Mouse (Mus musculus) sigmoid colon, adult 10 weeks (tissue): Measurements from ENCODE around the gene Arhgap31. TPM values are rescaled to one million over a fixed set of nuclear protein-coding genes. Genes with fewer than 3 reads are reported as not detected.

Source experiments
- polyA plus RNA-seq: library from polyadenylated mRNA; stranded (reverse); fragments of 350-450 nt; fragmentation: Illumina TruSeq; extraction: RNeasy Lipid Tissue Mini Kit (QIAGEN cat#74804); gene quantifications from one replicate; pipeline ENCODE4 v1.2.3, GENCODE M21; 2014; ENCODE audit warnings: low read depth, low replicate concordance

Arhgap31 gene
- 5.5 TPM for polyA plus RNA-seq

DNA sequence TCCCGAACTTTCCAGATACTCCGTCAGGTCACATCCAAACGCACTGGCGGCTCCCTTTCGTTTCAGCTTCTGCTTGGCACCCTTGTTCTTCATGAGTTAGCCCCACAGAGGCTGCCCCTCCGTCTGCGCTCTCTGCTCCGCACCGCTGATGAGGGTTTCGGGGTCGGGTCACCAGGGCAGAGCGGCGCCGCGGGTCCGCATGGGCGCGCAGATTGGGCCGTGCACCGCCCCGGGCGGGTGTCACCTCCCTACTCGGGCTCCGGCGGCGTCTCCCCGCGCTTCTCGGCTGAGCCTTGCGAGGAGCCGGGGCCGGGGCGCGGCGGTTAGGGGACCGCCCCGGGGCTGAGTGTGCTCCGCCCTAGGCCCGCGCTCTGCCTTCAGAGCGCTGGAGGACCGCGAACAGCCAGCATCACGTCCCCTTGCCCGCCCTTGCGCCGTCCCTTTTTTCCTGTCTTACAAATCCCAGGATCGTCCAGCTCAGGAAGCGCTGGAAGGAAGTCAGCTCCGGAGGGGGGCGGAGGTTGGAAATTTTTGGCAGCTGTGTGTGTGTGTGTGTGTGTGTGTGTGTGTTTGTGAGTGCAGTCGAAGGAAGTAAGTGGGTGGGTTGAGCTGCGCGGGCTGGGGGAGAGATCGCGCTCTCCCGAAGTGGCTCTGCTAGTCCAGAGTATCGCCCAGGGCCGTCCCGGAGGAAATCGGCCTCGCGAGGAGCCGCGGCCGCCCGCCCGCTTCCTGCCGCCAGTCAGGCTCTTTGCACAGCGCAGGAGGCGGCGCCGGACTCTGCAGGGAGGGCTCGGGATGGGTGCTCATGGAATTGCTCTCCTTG is at the start of gene Arhgap31:
TSS of gene Arhgap31 (minus strand) at position 694 of the 823 bp plus-strand sequence.

DNA sequence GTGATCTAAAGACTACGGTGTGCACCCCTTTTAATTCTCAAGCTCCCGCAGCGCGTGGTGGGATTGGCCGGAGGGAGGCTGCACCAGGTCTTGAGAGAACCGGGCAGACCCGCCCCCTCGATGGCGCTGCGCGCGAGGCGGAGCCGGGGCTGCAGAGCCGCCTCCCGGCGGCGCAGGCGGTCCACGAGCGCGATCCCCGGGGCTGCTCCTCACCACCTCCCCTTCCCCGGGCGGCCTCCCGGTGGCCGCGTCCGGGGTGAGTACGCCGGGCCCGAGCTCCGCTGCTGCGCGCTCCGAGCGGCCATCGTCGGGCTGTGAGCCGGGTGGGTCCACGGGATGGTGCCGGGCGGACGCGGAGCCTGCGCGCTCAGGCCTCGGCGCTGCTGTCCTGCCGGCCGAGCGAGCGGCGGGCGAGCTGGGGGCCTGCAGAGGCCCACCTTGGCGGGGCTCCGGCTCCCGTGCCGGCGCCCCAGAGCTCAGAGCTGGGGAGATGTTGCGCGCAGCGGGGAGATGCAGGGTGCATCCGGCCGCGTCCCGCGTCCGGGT is 29.1 kb upstream of the Arhgap31 start, which contains the start of gene B4galt4:
TSS of gene B4galt4 (plus strand) at position 152 of the 546 bp plus-strand sequence.

DNA sequence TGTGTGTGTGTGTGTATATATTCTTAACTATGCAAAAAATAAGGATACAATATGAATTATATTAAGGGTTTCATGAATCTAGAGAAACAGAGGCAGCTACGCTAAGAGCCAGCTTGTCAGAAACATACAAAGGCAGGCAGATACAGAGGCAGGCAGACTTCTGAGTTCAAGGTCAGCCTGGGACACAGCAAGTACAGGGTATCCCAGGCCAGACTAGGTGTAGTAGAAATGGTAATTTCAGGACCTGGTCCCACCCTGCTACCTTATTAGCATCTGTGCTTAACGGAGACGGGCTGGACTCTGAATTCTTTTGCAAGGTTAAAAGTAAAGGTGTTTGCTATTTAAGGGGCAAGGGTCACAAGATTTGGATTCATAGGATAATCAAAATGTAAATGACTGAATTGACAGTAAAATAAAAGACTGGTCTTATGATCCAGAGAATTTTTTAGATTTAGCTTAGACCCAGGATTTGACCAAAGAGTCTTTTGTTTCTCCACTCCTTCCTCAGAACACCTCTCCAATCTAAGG is 154.8 kb downstream of the Arhgap31 start, which contains the start of gene Tmem39a:
TSS of gene Tmem39a (plus strand) at position 478 of the 528 bp plus-strand sequence.

DNA sequence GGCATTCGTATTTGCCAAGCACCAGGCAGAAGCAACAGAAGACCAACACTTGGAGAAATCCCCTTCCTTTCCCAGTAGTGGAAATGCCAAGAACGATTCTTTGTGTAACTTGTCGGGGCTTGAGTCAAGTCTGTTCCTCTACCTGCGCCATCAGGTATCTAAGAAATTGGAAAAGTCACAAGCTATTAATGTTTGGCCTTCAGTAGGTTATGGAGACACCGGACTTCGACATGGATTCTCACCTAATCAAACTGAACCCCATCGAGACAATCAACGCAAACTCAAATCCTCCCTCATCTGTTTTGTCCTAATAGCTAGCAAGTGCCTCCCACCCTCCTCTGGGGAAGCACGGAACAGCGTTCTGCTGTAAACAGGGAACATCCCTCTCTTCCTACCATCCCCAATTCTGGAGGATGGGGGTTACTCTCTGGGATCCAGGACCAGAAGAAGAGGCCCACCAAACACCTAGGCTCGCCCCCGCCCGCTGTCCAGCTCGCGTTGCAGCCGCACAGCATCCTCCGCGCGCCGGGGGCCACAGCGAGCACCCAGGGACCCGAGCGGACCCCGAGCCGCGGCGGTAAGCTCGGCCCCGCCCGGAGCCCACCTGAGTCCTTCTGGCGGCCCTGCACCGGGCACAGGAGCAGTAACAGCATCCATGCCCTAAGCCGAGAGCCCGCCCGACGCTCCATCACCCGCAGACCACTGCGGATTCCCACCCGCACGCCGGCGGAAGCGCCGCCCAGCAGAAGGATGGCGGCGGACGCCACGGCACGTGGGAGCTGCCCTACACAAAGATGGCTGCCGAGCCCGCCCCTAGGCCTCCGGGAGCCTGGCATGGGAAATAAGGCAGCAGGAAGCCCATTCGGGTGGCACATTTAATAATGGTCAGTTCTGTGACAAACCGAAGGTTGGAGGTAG is 163.3 kb downstream of the Arhgap31 start, which contains the start of gene Poglut1:
TSS of gene Poglut1 (minus strand) at position 780 of the 918 bp plus-strand sequence.

Other genes with a start within 250 kb of the Arhgap31 start
- gene Timmdc1, start 190.6 kb downstream of the Arhgap31 start, polyA plus RNA-seq = 13.2 TPM
- 34.5 TPM for gene Poglut1, start 163.0 kb downstream of the Arhgap31 start, polyA plus RNA-seq
- 60.2 TPM for gene Tmem39a, start 154.6 kb downstream of the Arhgap31 start, polyA plus RNA-seq
- 89.1 TPM for gene B4galt4, start 29.0 kb upstream of the Arhgap31 start, polyA plus RNA-seq
- gene Upk1b, start 87.1 kb upstream of the Arhgap31 start, polyA plus RNA-seq = 3.4 TPM
- gene 4930435E12Rik, start 115.5 kb upstream of the Arhgap31 start, polyA plus RNA-seq = not detected
- gene Igsf11, start 179.4 kb upstream of the Arhgap31 start, polyA plus RNA-seq = 1.2 TPM